Mouse (Mus musculus) liver, embryonic 14.5 days (tissue): Measurements from ENCODE around the gene Eps8l2. TPM values are rescaled to one million over a fixed set of nuclear protein-coding genes. Genes with fewer than 3 reads are reported as not detected.
A peak's percentile ranks its signal among the peaks of the same experiment; 100 is the strongest.

ENCODE experiments used
- ATAC-seq: fragments of 200-750 bp; cut with Nextera tagmentation; 2 replicates; pipeline ENCODE4 v1.8.0; 2017; ENCODE audit warnings: moderate number of reproducible peaks, mild to moderate bottlenecking, moderate library complexity; ENCODE audit not compliant: insufficient read depth
- DNase-seq, 3 experiments: peaks; one replicate each; pipeline ENCODE4 v3.0.0-alpha.2; 2012 to 2013; ENCODE audit warnings: low read depth in 3 of 3, low spot score in 3 of 3
- H3K27ac ChIP-seq: fragments of 300-500 bp; sonication (generic); 2 replicates; pipeline ENCODE4 v1.5.1; 2014; ENCODE audit warnings: moderate library complexity, mild to moderate bottlenecking, control low read depth, inconsistent platforms
- H3K27me3 ChIP-seq: fragments of 300-500 bp; sonication (generic); 2 replicates; pipeline ENCODE4 v1.6.1; 2014; ENCODE audit warnings: mild to moderate bottlenecking, low read length, moderate library complexity; ENCODE audit not compliant: control insufficient read depth, insufficient read depth
- H3K36me3 ChIP-seq: fragments of 300-500 bp; sonication (generic); replicated peaks from 2 replicates; pipeline ENCODE4 v1.6.1; 2014; ENCODE audit warnings: low read depth; ENCODE audit not compliant: control insufficient read depth, insufficient read depth
- H3K4me1 ChIP-seq, 2 experiments: fragments of 200-500 bp in 1 of 2; fragments of 300-500 bp in 1 of 2; sonication (generic) in 1 of 2; replicated peaks; 2 replicates each; pipeline ENCODE4 v1.6.1; 2012 to 2014; ENCODE audit warnings: antibody characterized with exemption in 1 of 2, inconsistent platforms in 1 of 2, low read length in 1 of 2; ENCODE audit not compliant: control insufficient read depth in 2 of 2, insufficient read depth in 2 of 2
- H3K4me2 ChIP-seq: fragments of 300-500 bp; sonication (generic); 2 replicates; pipeline ENCODE4 v1.6.1; 2014; ENCODE audit warnings: low read depth, mild to moderate bottlenecking, control low read depth, moderate library complexity
- H3K4me3 ChIP-seq, 2 experiments: fragments of 200-500 bp in 1 of 2; fragments of 300-500 bp in 1 of 2; sonication (generic) in 1 of 2; 2 replicates each; pipeline ENCODE4 v1.5.1; 2012 to 2014; ENCODE audit warnings: low read depth in 2 of 2, low read length in 2 of 2, mild to moderate bottlenecking in 2 of 2, control low read depth in 1 of 2, inconsistent platforms in 1 of 2, moderate library complexity in 1 of 2; ENCODE audit not compliant: insufficient read depth in 1 of 2
- H3K9ac ChIP-seq: fragments of 300-500 bp; sonication (generic); replicated peaks from 2 replicates; pipeline ENCODE4 v1.6.1; 2014; ENCODE audit warnings: mild to moderate bottlenecking, control low read depth, moderate library complexity
- H3K9me3 ChIP-seq: fragments of 300-500 bp; sonication (generic); 2 replicates; pipeline ENCODE4 v1.6.1; 2016; ENCODE audit warnings: low read length, mixed read lengths; ENCODE audit not compliant: control insufficient read depth
- CTCF ChIP-seq: IDR thresholded peaks from 2 replicates; pipeline ENCODE4 v1.5.1; 2016; ENCODE audit warnings: antibody characterized with exemption, low read depth, control low read depth
- EP300 ChIP-seq: IDR thresholded peaks from 2 replicates; pipeline ENCODE4 v1.6.1; 2016; ENCODE audit warnings: antibody characterized with exemption, low read depth
- WGBS: fragments of 180-500 bp; shearing (Covaris S2); extraction: QIAGEN DNeasy Blood & Tissue Kit; methylation state at CpG from one replicate; pipeline ENCODE4 v1.1.7; 2014; ENCODE audit not compliant: insufficient replicate concordance; 5-methylcytosine and 5-hydroxymethylcytosine counted together
- polyA plus RNA-seq, 2 experiments: library from polyadenylated mRNA; depleted of rRNA in 1 of 2; stranded (reverse) in 1 of 2; unstranded in 1 of 2; fragments of >200 nt; fragmentation: Nextera tagmentation in 1 of 2; extraction: Ambion mirVana in 1 of 2; gene quantifications; 2 replicates each; pipeline versions ENCODE4 v1.2.1 to v1.2.3; 2012 to 2014

Gene Eps8l2
- polyA plus RNA-seq, 2 experiments = 6.6 to 7.9 TPM

- no peak overlapping the region for H3K4me3 ChIP-seq
- ATAC-seq (no peak), DNase-seq (no peak)
- 7% methylated on average over 22 of the region's 22 CpGs for WGBS
- no peak overlapping the region for H3K9ac ChIP-seq
- no peak for TF ChIP-seq EP300
- no peak for TF ChIP-seq CTCF
- no peaks in the 10 kb centered on the region for H3K9me3 ChIP-seq
- H3K36me3 ChIP-seq = no peaks in the 10 kb centered on the region
- no peaks in the 10 kb centered on the region for H3K4me1 ChIP-seq
- 0 out of 2 replicates have a peak overlapping the region, but pooled peaks have one; percentile 13 for H3K4me2 ChIP-seq
- H3K27me3 ChIP-seq = peaks cover 58% of the 10 kb centered on the region
- no peak overlapping the region for H3K27ac ChIP-seq
These were observed 44.2 kb upstream of the Eps8l2 start for GRCm38 (mm10) chr7:141294479-141294878.

- 49% methylated on average over 3 of the region's 3 CpGs for WGBS
- ATAC-seq = peak; percentile 66
- Histone ChIP-seq H3K9ac (no peak overlapping the region), H3K27me3 (peaks cover 26% of the 10 kb centered on the region), H3K4me1 (no peaks in the 10 kb centered on the region), H3K36me3 (no peaks in the 10 kb centered on the region; the same call in 1 of the 2 replicates), H3K4me3 (no peak overlapping the region), H3K9me3 (no peaks in the 10 kb centered on the region), H3K4me2 (no peak overlapping the region), H3K27ac (no peak overlapping the region)
- no peak for TF ChIP-seq CTCF
- TF ChIP-seq EP300 = no peak
- DNase-seq = no peak
These were observed 40.6 kb upstream of the Eps8l2 start for GRCm38 (mm10) chr7:141297926-141298650.

- no peak for TF ChIP-seq EP300
- no peak for TF ChIP-seq CTCF
- no peak overlapping the region for H3K4me2 ChIP-seq
- H3K36me3 ChIP-seq = no peaks in the 10 kb centered on the region; the same call in 1 of the 2 replicates
- no peak overlapping the region for H3K9ac ChIP-seq
- 80% methylated on average over 8 of the region's 8 CpGs for WGBS
- H3K4me3 ChIP-seq = no peak overlapping the region
- no peaks in the 10 kb centered on the region for H3K4me1 ChIP-seq
- DNase-seq (no peak), ATAC-seq (no peak)
- H3K27ac ChIP-seq = no peak overlapping the region
- no peaks in the 10 kb centered on the region for H3K9me3 ChIP-seq
- peaks cover 15% of the 10 kb centered on the region for H3K27me3 ChIP-seq
These were observed 39.5 kb upstream of the Eps8l2 start for GRCm38 (mm10) chr7:141299175-141299574.

- no peak for DNase-seq
- no peaks in the 10 kb centered on the region for H3K27me3 ChIP-seq
- H3K36me3 ChIP-seq = peaks cover 4% of the 10 kb centered on the region; the same call in 1 of the 2 replicates
- ATAC-seq = no peak
- H3K4me3 ChIP-seq = no peak overlapping the region
- 93% methylated on average over 9 of the region's 9 CpGs for WGBS
- H3K27ac ChIP-seq = no peak overlapping the region
- no peaks in the 10 kb centered on the region for H3K9me3 ChIP-seq
- H3K4me2 ChIP-seq = no peak overlapping the region
- H3K9ac ChIP-seq = no peak overlapping the region
- no peak for TF ChIP-seq EP300
- no peak for TF ChIP-seq CTCF
- no peaks in the 10 kb centered on the region for H3K4me1 ChIP-seq
These were observed 37.3 kb upstream of the Eps8l2 start for GRCm38 (mm10) chr7:141301386-141301785.

- Histone ChIP-seq H3K27ac (no peak overlapping the region), H3K4me2 (no peak overlapping the region), H3K9me3 (no peaks in the 10 kb centered on the region), H3K9ac (no peak overlapping the region), H3K4me3 (no peak overlapping the region), H3K27me3 (no peaks in the 10 kb centered on the region), H3K36me3 (peaks cover 12% of the 10 kb centered on the region), H3K4me1 (no peaks in the 10 kb centered on the region)
- WGBS = 85% methylated on average over 1 of the region's 1 CpGs
- no peak for ATAC-seq
- DNase-seq = no peak
- no peak for TF ChIP-seq EP300
- TF ChIP-seq CTCF = no peak
These were observed 35.9 kb upstream of the Eps8l2 start for GRCm38 (mm10) chr7:141302702-141303268.
